Mouse (Mus musculus) thymus, adult 2 months (tissue): ENCODE measurements at regions not wholly inside any gene's neighbourhood (a gene's known extent, or its start where the extent isn't known, plus 50 kb on each side); places are given as distances from the start of the nearest gene placed in this dataset.

Experiments
- DNase-seq: peaks from one replicate; pipeline ENCODE4 v3.0.0; 2021
- H3K27ac ChIP-seq: fragments of 200-500 bp; 2 replicates; pipeline ENCODE4 v1.5.1; 2012; ENCODE audit warnings: low read length, control low read depth; ENCODE audit not compliant: control insufficient read depth, insufficient read depth
- H3K27me3 ChIP-seq: fragments of 200-500 bp; 2 replicates; pipeline ENCODE4 v1.6.1; 2012; ENCODE audit warnings: mild to moderate bottlenecking, low read length, moderate library complexity, mixed read lengths; ENCODE audit not compliant: control insufficient read depth, insufficient read depth
- H3K36me3 ChIP-seq: fragments of 200-500 bp; 2 replicates; pipeline ENCODE4 v1.6.1; 2012; ENCODE audit warnings: mild to moderate bottlenecking, low read length, moderate library complexity; ENCODE audit not compliant: control insufficient read depth, insufficient read depth
- H3K4me1 ChIP-seq: fragments of 200-500 bp; replicated peaks from 2 replicates; pipeline ENCODE4 v1.6.1; 2012; ENCODE audit warnings: low read length; ENCODE audit not compliant: control insufficient read depth, insufficient read depth
- H3K4me3 ChIP-seq: fragments of 200-500 bp; 2 replicates; pipeline ENCODE4 v1.5.1; 2012; ENCODE audit warnings: mild to moderate bottlenecking, low read length, control low read depth, moderate library complexity; ENCODE audit not compliant: control insufficient read depth, insufficient read depth
- CTCF ChIP-seq: fragments of 200-500 bp; IDR thresholded peaks from 2 replicates; pipeline ENCODE4 v1.5.1; 2012; ENCODE audit warnings: mild to moderate bottlenecking, control low read depth, low read length, moderate library complexity, borderline replicate concordance; ENCODE audit not compliant: control insufficient read depth, poor library complexity, insufficient read depth; ENCODE audit errors: extremely low read depth
- POLR2A ChIP-seq: fragments of 200-500 bp; IDR thresholded peaks from 2 replicates; pipeline ENCODE4 v1.6.1; 2012; ENCODE audit warnings: mild to moderate bottlenecking, low read length, control low read depth, moderate library complexity; ENCODE audit not compliant: control insufficient read depth, poor library complexity, insufficient read depth; ENCODE audit errors: extremely low read depth
- WGBS: fragments of 180-500 bp; shearing (Covaris S2); methylation state at CpG from one replicate; pipeline ENCODE4 v1.1.7; 2018; 5-methylcytosine and 5-hydroxymethylcytosine counted together

- TF ChIP-seq CTCF (no peak), POLR2A (no peak)
- H3K27ac ChIP-seq: no peak overlapping the region
- no peaks in the 10 kb centered on the region for H3K4me1 ChIP-seq
- no peaks in the 10 kb centered on the region for H3K36me3 ChIP-seq
- no peak overlapping the region for H3K4me3 ChIP-seq
- no peaks in the 10 kb centered on the region for H3K27me3 ChIP-seq
- DNase-seq: no peak
- WGBS: 69% methylated on average over 13 of the region's 13 CpGs
Measured at GRCm38 (mm10) chr4:124241600-124241999, 323.8 kb upstream of the 4930535I16Rik start.

- no peak for DNase-seq
- Histone ChIP-seq H3K27ac (no peak overlapping the region), H3K4me1 (no peaks in the 10 kb centered on the region), H3K27me3 (no peaks in the 10 kb centered on the region), H3K4me3 (no peak overlapping the region), H3K36me3 (no peaks in the 10 kb centered on the region)
- no peak for TF ChIP-seq CTCF
- no peak for TF ChIP-seq POLR2A
- WGBS: 73% methylated on average over 16 of the region's 16 CpGs
Measured at GRCm38 (mm10) chr4:124236476-124236875, 318.7 kb upstream of the 4930535I16Rik start.

- TF ChIP-seq CTCF (no peak), POLR2A (no peak)
- Histone ChIP-seq H3K27me3 (no peaks in the 10 kb centered on the region), H3K27ac (no peak overlapping the region), H3K36me3 (no peaks in the 10 kb centered on the region), H3K4me1 (no peaks in the 10 kb centered on the region), H3K4me3 (no peak overlapping the region)
- 12% methylated on average over 17 of the region's 17 CpGs for whole genome bisulfite sequencing
- peak; percentile 17 for DNase-seq
Measured at GRCm38 (mm10) chr4:124228537-124228936, 310.7 kb upstream of the 4930535I16Rik start.

GRCm38 (mm10) chr4:124223646-124224500, 306.1 kb upstream of the 4930535I16Rik start:
- no peak for TF ChIP-seq CTCF
- no peak for TF ChIP-seq POLR2A
- 75% methylated on average over 15 of the region's 15 CpGs for WGBS
- H3K4me1 ChIP-seq: no peaks in the 10 kb centered on the region
- no peaks in the 10 kb centered on the region for H3K27me3 ChIP-seq
- H3K36me3 ChIP-seq: no peaks in the 10 kb centered on the region
- DNase-seq: no peak
- H3K27ac ChIP-seq: no peak overlapping the region
- H3K4me3 ChIP-seq: no peak overlapping the region

- 82% methylated on average over 4 of the region's 4 CpGs for WGBS
- H3K4me1 ChIP-seq: no peaks in the 10 kb centered on the region
- no peaks in the 10 kb centered on the region; the same call in 1 of the 2 replicates for H3K27me3 ChIP-seq
- TF ChIP-seq CTCF: no peak
- TF ChIP-seq POLR2A: no peak
- H3K36me3 ChIP-seq: no peaks in the 10 kb centered on the region
- DNase-seq: no peak
- H3K4me3 ChIP-seq: no peak overlapping the region
- no peak overlapping the region for H3K27ac ChIP-seq
Measured at GRCm38 (mm10) chr4:124221736-124222135, 303.9 kb upstream of the 4930535I16Rik start.

- 13% methylated on average over 10 of the region's 10 CpGs for WGBS
- DNase-seq: no peak
- H3K36me3 ChIP-seq: no peaks in the 10 kb centered on the region
- no peak overlapping the region for H3K27ac ChIP-seq
- H3K4me3 ChIP-seq: no peak overlapping the region
- H3K4me1 ChIP-seq: no peaks in the 10 kb centered on the region
- H3K27me3 ChIP-seq: no peaks in the 10 kb centered on the region; the same call in 1 of the 2 replicates
- TF ChIP-seq CTCF (no peak), POLR2A (no peak)
Measured at GRCm38 (mm10) chr4:124217206-124217605, 299.4 kb upstream of the 4930535I16Rik start.

- Histone ChIP-seq H3K27me3 (no peaks in the 10 kb centered on the region; the same call in 1 of the 2 replicates), H3K27ac (no peak overlapping the region), H3K36me3 (no peaks in the 10 kb centered on the region), H3K4me1 (no peaks in the 10 kb centered on the region), H3K4me3 (no peak overlapping the region)
- 85% methylated on average over 5 of the region's 5 CpGs for WGBS
- TF ChIP-seq POLR2A: no peak
- no peak for TF ChIP-seq CTCF
- DNase-seq: no peak
Measured at GRCm38 (mm10) chr4:124216351-124216750, 298.5 kb upstream of the 4930535I16Rik start.
